Mouse (Mus musculus) G1E (cell line): Measurements from ENCODE around the gene Arnt.

Experiments used
- CTCF ChIP-seq: IDR thresholded peaks from 2 replicates; pipeline ENCODE4 v1.5.1; 2012; ENCODE audit warnings: low read depth, low read length, inconsistent platforms, mixed read lengths
- TAL1 ChIP-seq: conservative IDR thresholded peaks from 2 replicates; pipeline ENCODE4 v1.6.1; 2012; ENCODE audit warnings: low read depth, low read length, inconsistent platforms, mixed read lengths

DNA sequence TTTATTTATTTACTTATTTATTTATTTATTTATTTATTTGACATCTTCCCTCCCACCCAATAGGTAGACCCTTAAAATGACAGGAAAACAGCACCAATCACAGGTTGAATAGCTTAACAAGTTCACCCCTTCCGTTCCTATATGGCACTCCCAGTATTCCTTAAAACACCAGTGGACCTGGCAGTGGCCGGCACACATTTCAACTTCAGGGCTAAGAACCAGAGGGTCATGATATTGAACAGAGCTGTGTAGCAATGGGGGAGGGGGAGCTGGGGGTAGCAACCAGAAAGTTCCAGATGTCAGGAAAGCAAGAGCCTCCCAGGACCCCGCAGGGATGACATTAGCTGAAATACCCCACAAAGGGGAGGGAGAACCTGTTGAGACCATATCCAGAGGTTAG, 85.9 kb downstream of the Arnt start:
- TF ChIP-seq CTCF, result no peak
- no peak for TF ChIP-seq TAL1
